Mouse (Mus musculus) ES-Bruce4 (cell line): Measurements from ENCODE around the gene Hrk.

ENCODE experiments used
- CTCF ChIP-seq: IDR thresholded peaks from one replicate; pipeline ENCODE4 v1.8.1; 2011; ENCODE audit warnings: low read depth, low read length
- EP300 ChIP-seq: IDR thresholded peaks from 2 replicates; pipeline ENCODE4 v1.6.1; 2011; ENCODE audit warnings: low read depth, low read length; ENCODE audit not compliant: insufficient read depth

DNA sequence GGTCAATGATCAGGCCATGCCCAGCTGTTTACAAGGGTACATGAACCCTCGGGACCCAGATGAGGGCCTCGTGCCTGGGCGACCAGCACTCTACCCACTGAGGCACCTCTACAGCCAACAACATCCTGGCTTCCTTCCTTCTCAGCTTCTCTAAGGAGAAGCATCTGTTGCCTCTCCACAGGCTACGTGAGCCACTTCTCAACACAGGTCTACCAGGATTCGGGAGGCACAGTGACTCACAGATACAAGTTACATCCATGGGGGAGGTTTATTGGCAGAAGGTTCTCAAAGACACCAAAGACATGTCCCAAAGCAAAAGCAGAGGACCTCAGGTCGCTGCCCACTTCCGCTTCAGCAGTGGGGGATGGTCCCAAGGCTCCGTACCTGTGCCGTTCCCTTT lies 26.0 kb downstream of the Hrk start:
- TF ChIP-seq EP300 (no peak), CTCF (no peak)
